Mouse (Mus musculus): ENCODE data around the gene Gm42906. TPM values are rescaled to one million over a fixed set of nuclear protein-coding genes. Genes with fewer than 3 reads are reported as not detected.

Gene Gm42906
- total and polyA plus RNA-seq, 3 experiments = not detected

- no peak overlapping the region for H3K27ac ChIP-seq (ENCODE audit: control insufficient read depth, low read depth, low read length)
- TF ChIP-seq HCFC1 (IDR thresholded peaks at IDR 0.05; ENCODE audit: low read depth, low read length) (no peak), E2F4 (IDR thresholded peaks at IDR 0.05; ENCODE audit: borderline replicate concordance, low read depth, low read length) (no peak), RCOR1 (IDR thresholded peaks at IDR 0.05; ENCODE audit: low read depth, low read length) (no peak), CTCF (IDR thresholded peaks at IDR 0.05 in 2 of 3, conservative IDR thresholded peaks at IDR 0.05 in 1 of 3; ENCODE audit: control insufficient read depth in 1 of 3, insufficient read depth in 1 of 3, low read depth in 2 of 3, low read length in 3 of 3, poor library complexity in 1 of 3, severe bottlenecking in 1 of 3) (no peak), POLR2AphosphoS5 (IDR thresholded peaks at IDR 0.05; ENCODE audit: borderline replicate concordance, low read depth, low read length) (no peak), NELFE (IDR thresholded peaks at IDR 0.05; ENCODE audit: low read depth, low read length) (no peak), ZC3H11A (IDR thresholded peaks at IDR 0.05; ENCODE audit: low read depth, low read length) (no peak), NRF1 (IDR thresholded peaks at IDR 0.05; ENCODE audit: insufficient read depth, low read depth, low read length, poor library complexity, severe bottlenecking) (no peak), TAL1 (IDR thresholded peaks at IDR 0.05; ENCODE audit: low read length) (no peak), CHD2 (IDR thresholded peaks at IDR 0.05; ENCODE audit: low read length) (no peak), BHLHE40 (IDR thresholded peaks at IDR 0.05; ENCODE audit: borderline replicate concordance, low read depth, low read length) (no peak), GABPA (IDR thresholded peaks at IDR 0.05; ENCODE audit: low read depth, low read length) (no peak), MAZ (IDR thresholded peaks at IDR 0.05; ENCODE audit: low read depth, low read length) (no peak), POLR2AphosphoS2 (IDR thresholded peaks at IDR 0.05; ENCODE audit: low read length) (no peak), RAD21 (IDR thresholded peaks at IDR 0.05; ENCODE audit: low read depth, low read length) (no peak), USF2 (IDR thresholded peaks at IDR 0.05; ENCODE audit: borderline replicate concordance in 1 of 2, insufficient read depth in 1 of 2, low read depth in 1 of 2, low read length in 2 of 2) (no peak), ZKSCAN1 (IDR thresholded peaks at IDR 0.05; ENCODE audit: low read depth, low read length) (no peak)
These were observed 18.7 kb downstream of the Gm42906 start for GRCm38 (mm10) chr5:151409282-151409681.

GRCm38 (mm10) chr5:151408124-151408900 lies 19.7 kb downstream of the Gm42906 start:
- H3K36me3 ChIP-seq (ENCODE audit: control insufficient read depth in 1 of 2, insufficient read depth in 2 of 2, low read length in 2 of 2) = no peaks in the 10 kb centered on the region
- DNase-seq (ENCODE audit: low read depth, low spot score) = no peak
- no peak overlapping the region for H3K27ac ChIP-seq (ENCODE audit: control insufficient read depth, low read depth, low read length)
- no peaks in the 10 kb centered on the region for H3K9me3 ChIP-seq (replicated peaks; ENCODE audit: insufficient read depth, low read length)
- TF ChIP-seq POLR2AphosphoS5 (IDR thresholded peaks at IDR 0.05; ENCODE audit: borderline replicate concordance, low read depth, low read length) = no peak
- no peak for TF ChIP-seq ELF1 (IDR thresholded peaks at IDR 0.05; ENCODE audit: low read depth, low read length)
- no peak for TF ChIP-seq MXI1 (IDR thresholded peaks at IDR 0.05; ENCODE audit: low read depth, low read length)
- no peak for TF ChIP-seq UBTF (IDR thresholded peaks at IDR 0.05; ENCODE audit: borderline replicate concordance, insufficient read depth, low read depth, low read length)
- H3K9ac ChIP-seq (ENCODE audit: control insufficient read depth, low read depth, low read length, poor library complexity, severe bottlenecking) = no peak overlapping the region
- no peak overlapping the region for H3K4me3 ChIP-seq (ENCODE audit: control insufficient read depth in 1 of 2, insufficient read depth in 1 of 2, low read depth in 2 of 2, low read length in 2 of 2)
- H3K79me2 ChIP-seq (ENCODE audit: control insufficient read depth, insufficient read depth, low read length, poor library complexity) = no peaks in the 10 kb centered on the region
- H3K27me3 ChIP-seq (ENCODE audit: control insufficient read depth in 1 of 2, insufficient read depth in 2 of 2, low read length in 2 of 2) = no peaks in the 10 kb centered on the region
- H3K4me1 ChIP-seq (ENCODE audit: control insufficient read depth in 1 of 2, insufficient read depth in 2 of 2, low read length in 2 of 2) = peaks cover 2 to 6% of the 10 kb centered on the region in 2 experiments; a peak in 3 of 4 replicates

More at GRCm38 (mm10) chr5:151409282-151409681, 18.7 kb downstream of the Gm42906 start:
- Histone ChIP-seq H3K4me3 (ENCODE audit: control insufficient read depth in 1 of 2, insufficient read depth in 1 of 2, low read depth in 2 of 2, low read length in 2 of 2) (no peak overlapping the region), H3K79me2 (ENCODE audit: control insufficient read depth, insufficient read depth, low read length, poor library complexity) (no peaks in the 10 kb centered on the region), H3K27me3 (ENCODE audit: control insufficient read depth in 1 of 2, insufficient read depth in 2 of 2, low read length in 2 of 2) (no peaks in the 10 kb centered on the region), H3K4me1 (ENCODE audit: control insufficient read depth in 1 of 2, insufficient read depth in 2 of 2, low read length in 2 of 2) (peaks cover 6% of the 10 kb centered on the region in 2 experiments), H3K36me3 (ENCODE audit: control insufficient read depth in 1 of 2, insufficient read depth in 2 of 2, low read length in 2 of 2) (peaks cover 0 to 4% of the 10 kb centered on the region in 2 experiments; a peak in 2 of 4 replicates), H3K9me3 (replicated peaks; ENCODE audit: insufficient read depth, low read length) (no peaks in the 10 kb centered on the region), H3K9ac (ENCODE audit: control insufficient read depth, low read depth, low read length, poor library complexity, severe bottlenecking) (no peak overlapping the region)
- DNase-seq (ENCODE audit: low read depth, low spot score) = no peak

Measured in MEL (cell line).